Mouse (Mus musculus) CH12.LX (cell line): ENCODE data around the gene Gm17622. TPM values are rescaled to one million over a fixed set of nuclear protein-coding genes. Genes with fewer than 3 reads are reported as not detected.

Source experiments
- DNase-seq: peaks from one replicate; pipeline ENCODE4 v3.0.0-alpha.2; 2013; ENCODE audit errors: extremely low read depth
- H3K27ac ChIP-seq: 2 replicates; pipeline ENCODE4 v1.5.1; 2012; ENCODE audit warnings: low read depth, mild to moderate bottlenecking, control low read depth, moderate library complexity; ENCODE audit not compliant: insufficient read depth
- H3K27me3 ChIP-seq: replicated peaks from 2 replicates; pipeline ENCODE3; 2012; ENCODE audit warnings: inconsistent platforms
- H3K36me3 ChIP-seq, 2 experiments: replicated peaks in 1 of 2; 2 replicates each; pipeline versions ENCODE3 to v1.6.1; 2012; ENCODE audit warnings: inconsistent platforms in 1 of 2, low read length in 1 of 2, mild to moderate bottlenecking in 1 of 2, mixed read lengths in 1 of 2, moderate library complexity in 1 of 2; ENCODE audit not compliant: control insufficient read depth in 1 of 2, insufficient read depth in 1 of 2
- H3K4me1 ChIP-seq, 2 experiments: 2 replicates each; pipeline ENCODE4 v1.6.1; 2012; ENCODE audit warnings: inconsistent platforms in 1 of 2, moderate library complexity in 1 of 2; ENCODE audit not compliant: insufficient read depth in 2 of 2, control insufficient read depth in 1 of 2
- H3K4me2 ChIP-seq: 2 replicates; pipeline ENCODE4 v1.6.1; 2012; ENCODE audit warnings: low read depth, mild to moderate bottlenecking, control low read depth; ENCODE audit not compliant: poor library complexity, insufficient read depth, severe bottlenecking
- H3K4me3 ChIP-seq, 3 experiments: fragments of 150-350 bp in 1 of 3; sonication (generic) in 1 of 3; replicated peaks in 1 of 3; 2 replicates each; pipeline versions ENCODE3 to v1.5.1; 2011 to 2012; ENCODE audit warnings: low read depth in 2 of 3, low read length in 2 of 3, mild to moderate bottlenecking in 2 of 3, moderate library complexity in 2 of 3, control low read depth in 1 of 3, improper control_type of control experiment in 1 of 3, inconsistent platforms in 1 of 3, mixed read lengths in 1 of 3; ENCODE audit not compliant: poor library complexity in 1 of 3
- H3K79me2 ChIP-seq: replicated peaks from 2 replicates; pipeline ENCODE4 v1.6.1; 2012; ENCODE audit warnings: mild to moderate bottlenecking, moderate library complexity; ENCODE audit not compliant: control insufficient read depth, poor library complexity, insufficient read depth, severe bottlenecking; ENCODE audit errors: extremely low read depth
- H3K9ac ChIP-seq: 2 replicates; pipeline ENCODE4 v1.6.1; 2012; ENCODE audit warnings: low read depth, mild to moderate bottlenecking, control low read depth, moderate library complexity; ENCODE audit not compliant: insufficient read depth
- H3K9me3 ChIP-seq: replicated peaks from 2 replicates; pipeline ENCODE3; 2012; ENCODE audit warnings: low read length, inconsistent platforms, mixed read lengths
- E2F4 ChIP-seq: IDR thresholded peaks from 2 replicates; pipeline ENCODE4 v1.6.1; 2011; ENCODE audit warnings: low read depth, low read length, improper control_type of control experiment; ENCODE audit not compliant: insufficient replicate concordance
- ELF1 ChIP-seq: IDR thresholded peaks from 2 replicates; pipeline ENCODE4 v1.6.1; 2014; ENCODE audit warnings: low read depth, mild to moderate bottlenecking, inconsistent platforms, low read length, improper control_type of control experiment
- EP300 ChIP-seq: IDR thresholded peaks from 2 replicates; pipeline ENCODE4 v1.6.1; 2011; ENCODE audit warnings: low read length, improper control_type of control experiment
- ETS1 ChIP-seq: conservative IDR thresholded peaks from 2 replicates; pipeline ENCODE4 v1.6.1; 2012; ENCODE audit warnings: low read depth, mild to moderate bottlenecking, inconsistent platforms, low read length, improper control_type of control experiment, moderate library complexity
- IRF4 ChIP-seq: IDR thresholded peaks from 2 replicates; pipeline ENCODE4 v1.6.1; 2014; ENCODE audit warnings: low read depth, mild to moderate bottlenecking, inconsistent platforms, low read length, improper control_type of control experiment
- JUN ChIP-seq: IDR thresholded peaks from 2 replicates; pipeline ENCODE4 v1.6.1; 2011; ENCODE audit warnings: low read depth, mild to moderate bottlenecking, low read length, improper control_type of control experiment, moderate library complexity; ENCODE audit not compliant: insufficient read depth
- JUND ChIP-seq: conservative IDR thresholded peaks from 2 replicates; pipeline ENCODE4 v1.6.1; 2011; ENCODE audit warnings: low read depth, low read length, improper control_type of control experiment
- MAFK ChIP-seq: IDR thresholded peaks from 2 replicates; pipeline ENCODE4 v1.6.1; 2011; ENCODE audit warnings: low read length, improper control_type of control experiment; ENCODE audit not compliant: insufficient replicate concordance
- MAX ChIP-seq: IDR thresholded peaks from 2 replicates; pipeline ENCODE4 v1.6.1; 2011; ENCODE audit warnings: low read length, improper control_type of control experiment
- MAZ ChIP-seq: IDR thresholded peaks from 2 replicates; pipeline ENCODE4 v1.6.1; 2012; ENCODE audit warnings: low read depth, mild to moderate bottlenecking, inconsistent platforms, low read length, improper control_type of control experiment, moderate library complexity
- NRF1 ChIP-seq: IDR thresholded peaks from 2 replicates; pipeline ENCODE4 v1.6.1; 2014; ENCODE audit warnings: low read depth, mild to moderate bottlenecking, inconsistent platforms, low read length, improper control_type of control experiment, moderate library complexity
- RCOR1 ChIP-seq: conservative IDR thresholded peaks from 2 replicates; pipeline ENCODE4 v1.6.1; 2012; ENCODE audit warnings: low read depth, mild to moderate bottlenecking, inconsistent platforms, low read length, improper control_type of control experiment
- SIN3A ChIP-seq: IDR thresholded peaks from 2 replicates; pipeline ENCODE4 v1.6.1; 2012; ENCODE audit warnings: low read length, improper control_type of control experiment, inconsistent platforms
- SMC3 ChIP-seq: IDR thresholded peaks from 2 replicates; pipeline ENCODE4 v1.6.1; 2011; ENCODE audit warnings: low read depth, low read length, improper control_type of control experiment
- TCF12 ChIP-seq: IDR thresholded peaks from 2 replicates; pipeline ENCODE4 v1.6.1; 2014; ENCODE audit warnings: low read depth, mild to moderate bottlenecking, inconsistent platforms, low read length, improper control_type of control experiment
- UBTF ChIP-seq: IDR thresholded peaks from 2 replicates; pipeline ENCODE4 v1.6.1; 2012; ENCODE audit warnings: low read depth, mild to moderate bottlenecking, inconsistent platforms, low read length, improper control_type of control experiment, moderate library complexity
- USF2 ChIP-seq: conservative IDR thresholded peaks from 2 replicates; pipeline ENCODE4 v1.6.1; 2011; ENCODE audit warnings: low read depth, low read length, improper control_type of control experiment
- ZKSCAN1 ChIP-seq: IDR thresholded peaks from 2 replicates; pipeline ENCODE4 v1.6.1; 2012; ENCODE audit warnings: low read depth, inconsistent platforms, low read length, improper control_type of control experiment, borderline replicate concordance
- ZNF384 ChIP-seq: IDR thresholded peaks from 2 replicates; pipeline ENCODE4 v1.6.1; 2012; ENCODE audit warnings: low read depth, low read length, improper control_type of control experiment, inconsistent platforms
- dilution Hi-C: fragments of 300-500 bp; cut with MboI; formaldehyde crosslinking; loops from 2 replicates; pipeline ENCODE4 v1.14.3; 2020; ENCODE audit warnings: low sequenced_read_pairs; ENCODE audit not compliant: extremely low pct_unique_long_range_greater_than_20kb, extremely low pct_ligation_motif_present
- in situ Hi-C: fragments of 300-500 bp; cut with MboI; formaldehyde crosslinking; loops from 3 replicates; pipeline ENCODE4 v1.14.3; 2019; ENCODE audit warnings: low sequenced_read_pairs, low pct_ligation_motif_present, low pct_unique_long_range_greater_than_20kb, mixed read lengths
- polyA plus RNA-seq: library from polyadenylated mRNA; unstranded; fragments of >175 nt; gene quantifications from 2 replicates; pipeline ENCODE4 v1.2.1, GENCODE M21; 2012; ENCODE audit warnings: low read depth; ENCODE audit not compliant: insufficient read length
- total RNA-seq, 2 experiments: library from RNA; depleted of rRNA; stranded (reverse); fragments of 300-350 nt in 1 of 2; fragments of >200 nt in 1 of 2; gene quantifications; 2 replicates each; pipeline ENCODE4 v1.2.3; 2012 to 2014

Gm17622 gene
- total and polyA plus RNA-seq, 3 experiments, result not detected

GRCm38 (mm10) chr13:96468678-96469077, 21.9 kb upstream of the Gm17622 start:
- no peak for DNase-seq
- H3K36me3 ChIP-seq, result no peaks in the 10 kb centered on the region
- no peaks in the 10 kb centered on the region for H3K27me3 ChIP-seq
- no peak overlapping the region for H3K4me3 ChIP-seq
- peaks cover 0 to 6% of the 10 kb centered on the region in 2 experiments; a peak in 2 of 4 replicates for H3K4me1 ChIP-seq
- no peaks in the 10 kb centered on the region for H3K9me3 ChIP-seq
- in situ Hi-C loops, result no loop called here
- H3K27ac ChIP-seq, result no peak overlapping the region
- H3K9ac ChIP-seq, result no peak overlapping the region
- no peaks in the 10 kb centered on the region for H3K79me2 ChIP-seq
- TF ChIP-seq NRF1, result no peak
- TF ChIP-seq, all 38 proteins: peak for 0
- dilution Hi-C loops, result no loop called here
- H3K4me2 ChIP-seq, result no peak overlapping the region

DNA sequence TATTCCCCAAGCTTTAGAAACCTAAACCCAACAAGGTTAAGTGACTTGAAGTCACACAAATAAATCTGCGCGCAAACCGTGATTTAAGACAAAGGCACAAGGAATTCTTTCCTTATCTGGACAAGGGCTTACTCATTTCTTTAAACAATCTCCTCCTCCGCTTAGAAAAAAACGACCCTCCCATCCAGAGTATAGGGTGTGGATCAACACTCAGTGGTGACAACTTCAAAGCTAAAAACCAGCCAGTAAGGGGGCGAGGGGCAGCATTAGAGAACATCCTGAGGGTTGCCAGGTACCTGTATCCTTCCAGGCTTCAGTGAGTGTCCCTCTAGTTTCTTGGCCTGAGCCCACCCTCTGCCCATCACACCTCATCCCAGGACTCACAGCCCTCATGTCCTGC, 20.0 kb upstream of the Gm17622 start:
- H3K27me3 ChIP-seq, result no peaks in the 10 kb centered on the region
- dilution Hi-C loops, result no loop called here
- no peak for DNase-seq
- H3K27ac ChIP-seq, result no peak overlapping the region
- H3K36me3 ChIP-seq, result no peaks in the 10 kb centered on the region
- H3K4me2 ChIP-seq, result no peak overlapping the region
- H3K9ac ChIP-seq, result no peak overlapping the region
- TF ChIP-seq USF2 (no peak), ZKSCAN1 (no peak), ZNF384 (no peak), TCF12 (no peak), ELF1 (no peak), SMC3 (no peak), SIN3A (no peak), JUN (no peak), JUND (no peak), NRF1 (no peak), MAX (no peak), EP300 (no peak), E2F4 (no peak), UBTF (no peak)
- no peaks in the 10 kb centered on the region for H3K79me2 ChIP-seq
- H3K4me3 ChIP-seq, result no peak overlapping the region
- peaks cover 1 to 4% of the 10 kb centered on the region in 2 experiments; a peak in 2 of 4 replicates for H3K4me1 ChIP-seq
- H3K9me3 ChIP-seq, result no peaks in the 10 kb centered on the region
- in situ Hi-C loops, result no loop called here

- in situ Hi-C loops (no loop called here), dilution Hi-C loops (no loop called here)
- H3K27me3 ChIP-seq, result no peaks in the 10 kb centered on the region
- H3K4me3 ChIP-seq, result no peak within 1 kb of the TSS
- H3K4me1 ChIP-seq, result 0 out of 4 replicates have a peak, but pooled peaks cover 0 to 4% of the 10 kb centered on the region in 2 experiments
- no peaks in the 10 kb centered on the region for H3K36me3 ChIP-seq
- no peaks in the 10 kb centered on the region for H3K9me3 ChIP-seq
- DNase-seq, result no peak
- H3K9ac ChIP-seq, result no peak within 1 kb of the TSS
- H3K27ac ChIP-seq, result no peak within 1 kb of the TSS
- no peak within 1 kb of the TSS for H3K4me2 ChIP-seq
- H3K79me2 ChIP-seq, result no peaks in the 10 kb centered on the region
- TF ChIP-seq EP300 (no peak), USF2 (no peak), ZNF384 (no peak), ETS1 (no peak), IRF4 (no peak), MAFK (no peak), RCOR1 (no peak), MAZ (no peak)
- TF ChIP-seq, all 38 proteins: peak for 0
Observed at GRCm38 (mm10) chr13:96470957-96471356, 19.6 kb upstream of the Gm17622 start, which contains the start of gene Ankdd1b. TSS of gene Ankdd1b (minus strand) at chr13:96471198.
